In the genomic region with DNA sequence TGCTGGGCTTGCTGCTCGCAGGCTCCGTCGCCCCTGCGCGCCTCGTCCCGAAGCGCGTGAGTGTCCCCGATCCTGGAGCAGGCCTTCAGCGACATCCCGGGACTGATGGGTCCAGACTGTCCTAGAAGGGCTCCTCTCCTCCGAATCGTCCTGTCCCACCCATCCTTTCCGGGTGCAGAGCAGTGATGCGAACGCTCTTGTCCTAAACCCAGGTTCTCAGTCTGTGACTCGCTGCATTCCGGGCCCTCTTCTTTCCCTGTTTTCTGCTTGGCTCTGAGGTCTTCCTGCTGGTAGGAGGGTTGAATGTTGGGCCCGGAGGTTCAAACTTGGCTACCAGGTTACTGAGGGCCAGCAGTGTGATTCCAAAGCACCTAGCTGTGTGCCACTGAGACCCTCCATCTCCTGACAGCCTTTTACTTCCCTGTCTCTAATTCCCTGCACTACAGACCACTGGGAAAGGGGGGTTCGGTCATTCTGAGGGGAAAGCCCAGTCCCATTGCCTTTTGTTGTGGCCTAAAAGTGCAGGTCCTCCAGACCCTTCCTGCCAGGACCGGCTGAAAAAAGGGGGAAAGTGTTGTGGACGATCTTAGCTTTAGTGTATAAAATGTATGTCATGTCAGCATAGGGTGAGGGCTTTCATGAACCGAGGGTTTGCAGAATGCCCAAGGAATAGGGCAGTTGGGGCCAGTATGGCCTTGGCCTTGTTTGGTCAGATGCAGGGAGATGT, we compare ENCODE assay signal across 8 mouse cellular contexts. TPM values are rescaled to one million over a fixed set of nuclear protein-coding genes. Genes with fewer than 3 reads are reported as not detected.
DNase-seq lines count a peak whose midpoint lies in the region; ATAC-seq and TF ChIP-seq lines count a peak whose summit lies in the region.

No protein-coding gene starts in this region.

- H3K4me2 ChIP-seq in heart, embryonic 11.5 days, result peak overlapping the region; percentile 83
- peak overlapping the region; percentile 62 for H3K4me2 ChIP-seq in forebrain, postnatal 0 days (ENCODE audit: low read depth)

- DNase-seq in heart, postnatal 14 days, result no peak
- DNase-seq in forebrain, postnatal 0 days, result no peak
- no peak for DNase-seq in Muller cell, postnatal 12 days (ENCODE audit: inconsistent ontology term)
- DNase-seq in urinary bladder, postnatal 25 days (ENCODE audit: low spot score), result no peak
- no peak for DNase-seq in urinary bladder, adult 18-20 months (ENCODE audit: low spot score in 2 of 2)

- H3K27ac ChIP-seq in heart, embryonic 11.5 days (ENCODE audit: low read depth, low read length), result peak overlapping the region; percentile 62; the same call in 1 of the 2 replicates
- peak overlapping the region; percentile 80 for H3K27ac ChIP-seq in forebrain, postnatal 0 days (ENCODE audit: low read depth, low read length)
- H3K27ac ChIP-seq in macrophage, result peak overlapping the region; percentile 52

- H3K4me3 ChIP-seq in heart, embryonic 11.5 days (ENCODE audit: low read depth, low read length), result peak overlapping the region; percentile 57
- peak overlapping the region; percentile 88 for H3K4me3 ChIP-seq in E14TG2a.4 (replicated peaks; ENCODE audit: low read length)
- peak overlapping the region; percentile 53 for H3K4me3 ChIP-seq in forebrain, postnatal 0 days (ENCODE audit: low read depth, low read length)
- peak overlapping the region; percentile 67 for H3K4me3 ChIP-seq in macrophage (ENCODE audit: inconsistent target)

- intact Hi-C loops in heart, postnatal 14 days (cut with DNase I), result loop anchor here (5.0 kb wide), 1 partner anchor 59 kb away; no protein-coding TSS in a partner anchor

- peak; percentile 26; the same call in 1 of the 2 replicates for ATAC-seq in heart, embryonic 11.5 days (replicated peaks; ENCODE audit: insufficient number of reproducible peaks, low FRiP score, low TSS enrichment)
- peak; percentile 53 for ATAC-seq in forebrain, postnatal 0 days

- no peaks in the 10 kb centered on the region for H3K36me3 ChIP-seq in heart, embryonic 11.5 days (ENCODE audit: control insufficient read depth, insufficient read depth, low read length)
- H3K36me3 ChIP-seq in E14TG2a.4 (ENCODE audit: insufficient read depth, low read length), result peaks cover 14% of the 10 kb centered on the region
- H3K36me3 ChIP-seq in forebrain, postnatal 0 days (ENCODE audit: insufficient read depth), result no peaks in the 10 kb centered on the region
- H3K36me3 ChIP-seq in macrophage (ENCODE audit: inconsistent target), result peaks cover 11% of the 10 kb centered on the region; the same call in 1 of the 2 replicates

- no peak for TF ChIP-seq CTCF in E14TG2a.4 (conservative IDR thresholded peaks at IDR 0.05; ENCODE audit: low read length)
- TF ChIP-seq CTCF in forebrain, postnatal 0 days (IDR thresholded peaks at IDR 0.05; ENCODE audit: low read depth), result no peak

- 15% methylated on average over 24 of the region's 24 CpGs for WGBS in heart, embryonic 11.5 days (ENCODE audit: insufficient replicate concordance)
- WGBS in forebrain, postnatal 0 days, result 13% methylated on average over 24 of the region's 24 CpGs
- 1% methylated on average over 23 of the region's 24 CpGs for WGBS in macrophage (ENCODE audit: missing documents)

- H3K79me2 ChIP-seq in macrophage (ENCODE audit: inconsistent target), result peaks cover 53% of the 10 kb centered on the region

- H3K27me3 ChIP-seq in heart, embryonic 11.5 days (ENCODE audit: control insufficient read depth, insufficient read depth, low read length), result no peaks in the 10 kb centered on the region
- no peaks in the 10 kb centered on the region for H3K27me3 ChIP-seq in E14TG2a.4 (ENCODE audit: insufficient read depth, low read length)
- H3K27me3 ChIP-seq in forebrain, postnatal 0 days (ENCODE audit: insufficient read depth, low read length), result no peaks in the 10 kb centered on the region

- H3K4me1 ChIP-seq in heart, embryonic 11.5 days (ENCODE audit: control insufficient read depth, insufficient read depth, low read length), result peaks cover 5% of the 10 kb centered on the region
- peaks cover 57% of the 10 kb centered on the region for H3K4me1 ChIP-seq in E14TG2a.4 (replicated peaks; ENCODE audit: low read depth, low read length)
- peaks cover 14% of the 10 kb centered on the region for H3K4me1 ChIP-seq in forebrain, postnatal 0 days (ENCODE audit: insufficient read depth)

- H3K9me3 ChIP-seq in heart, embryonic 11.5 days (replicated peaks; ENCODE audit: control insufficient read depth, low read length), result no peaks in the 10 kb centered on the region
- no peaks in the 10 kb centered on the region for H3K9me3 ChIP-seq in E14TG2a.4 (ENCODE audit: low read length)
- no peaks in the 10 kb centered on the region for H3K9me3 ChIP-seq in forebrain, postnatal 0 days (ENCODE audit: low read length)

- H3K9ac ChIP-seq in heart, embryonic 11.5 days (ENCODE audit: low read depth, low read length), result peak overlapping the region; percentile 73
- H3K9ac ChIP-seq in forebrain, postnatal 0 days, result peak overlapping the region; percentile 78

RNA-seq across cellular contexts. Expression of gene Gm2a, which starts 0.4 kb away (rescaled TPM):
- polyA plus RNA-seq in heart, embryonic 11.5 days (2014; fragmentation: Nextera tagmentation; extraction: Ambion mirVana), result 50.0 and 51.9 TPM in 2 replicates
- total RNA-seq in heart, postnatal 14 days (2021), result 10 to 100 TPM; 11.5 to 13.2 TPM
- 19.9 and 20.2 TPM in 2 replicates for total RNA-seq in forebrain, postnatal 0 days (2014; rRNA removed)
- polyA plus RNA-seq in forebrain, postnatal 0 days (2015; fragmentation: Nextera tagmentation; extraction: Ambion mirVana), result 46.7 and 48.4 TPM in 2 replicates
- total RNA-seq in macrophage (2018; cell fraction: chromatin; rRNA removed), result 10 to 100 TPM in 1 of 26 experiments, 1 to 10 TPM in 25; 1.3 to 10.9 (median 3.9) TPM
- 100 to 1,000 TPM; 104 to 194 (median 135) TPM for total RNA-seq in macrophage (2018; cell fraction: cytosol; rRNA removed)
- total RNA-seq in macrophage (2018; cell fraction: nucleus; rRNA removed), result 100 to 1,000 TPM in 2 of 26 experiments, 10 to 100 TPM in 24; 18.2 to 115 (median 67.3) TPM
- polyA plus RNA-seq in macrophage (2018), result 127 to 236 TPM (median 209 TPM) in 3 replicates

RNA-seq across cellular contexts. Expression of gene Ccdc69, which starts 20.4 kb away (rescaled TPM):
- 16.5 and 17.1 TPM in 2 replicates for polyA plus RNA-seq in heart, embryonic 11.5 days (2014; fragmentation: Nextera tagmentation; extraction: Ambion mirVana)
- 10 to 100 TPM; 11.9 to 12.8 TPM for total RNA-seq in heart, postnatal 14 days (2021)
- total RNA-seq in forebrain, postnatal 0 days (2014; rRNA removed), result 0.48 and 0.62 TPM in 2 replicates
- polyA plus RNA-seq in forebrain, postnatal 0 days (2015; fragmentation: Nextera tagmentation; extraction: Ambion mirVana), result 0.18 and 0.29 TPM in 2 replicates
- 1 to 10 TPM in 21 of 26 experiments, under 1 TPM in 2, not detected in 3; 0.62 to 6.1 (median 3.0) TPM for total RNA-seq in macrophage (2018; cell fraction: chromatin; rRNA removed)
- total RNA-seq in macrophage (2018; cell fraction: cytosol; rRNA removed), result 1 to 10 TPM in 25 of 26 experiments, under 1 TPM in 1; 0.43 to 5.7 (median 3.8) TPM
- total RNA-seq in macrophage (2018; cell fraction: nucleus; rRNA removed), result 1 to 10 TPM in 21 of 26 experiments, under 1 TPM in 5; 0.40 to 6.5 (median 2.3) TPM
- 2.8 to 5.5 TPM (median 3.1 TPM) in 3 replicates for polyA plus RNA-seq in macrophage (2018)

RNA-seq across cellular contexts. Expression of gene Slc36a3, which starts 53.2 kb away (rescaled TPM):
- polyA plus RNA-seq in heart, embryonic 11.5 days (2014; fragmentation: Nextera tagmentation; extraction: Ambion mirVana), result not detected in 2 replicates
- total RNA-seq in heart, postnatal 14 days (2021), result not detected
- not detected in 2 replicates for total RNA-seq in forebrain, postnatal 0 days (2014; rRNA removed)
- not detected in 2 replicates for polyA plus RNA-seq in forebrain, postnatal 0 days (2015; fragmentation: Nextera tagmentation; extraction: Ambion mirVana)
- total RNA-seq in macrophage (2018; cell fraction: chromatin; rRNA removed), result under 1 TPM in 10 of 26 experiments, not detected in 16; 0.32 to 0.78 (median 0.54) TPM
- total RNA-seq in macrophage (2018; cell fraction: cytosol; rRNA removed), result under 1 TPM in 22 of 26 experiments, not detected in 4; 0.09 to 0.37 (median 0.22) TPM
- under 1 TPM in 9 of 26 experiments, not detected in 17; 0.29 to 0.54 (median 0.36) TPM for total RNA-seq in macrophage (2018; cell fraction: nucleus; rRNA removed)
- 0.10 TPM in 1 of 3 replicates, not detected in the others for polyA plus RNA-seq in macrophage (2018)
